Mouse (Mus musculus): ENCODE data around the gene Ccdc171. TPM values are rescaled to one million over a fixed set of nuclear protein-coding genes. Genes with fewer than 3 reads are reported as not detected.
A peak's percentile ranks its signal among the peaks of the same experiment; 100 is the strongest.

Gene Ccdc171
- total RNA-seq, 2 experiments from 2014 or later, result 1.7 to 2.4 TPM

- intact Hi-C loops (cut with DNase I), result no loop called here
- no peak for DNase-seq (ENCODE audit: low spot score in 2 of 2)
These were observed 214.0 kb downstream of the Ccdc171 start for GRCm38 (mm10) chr4:83739137-83739890.

GRCm38 (mm10) chr4:83739891-83740277, 214.5 kb downstream of the Ccdc171 start:
- DNase-seq (ENCODE audit: low spot score in 2 of 2), result no peak
- intact Hi-C loops (cut with DNase I), result no loop called here

GRCm38 (mm10) chr4:83742806-83743460, 217.6 kb downstream of the Ccdc171 start:
- DNase-seq (ENCODE audit: low spot score in 2 of 2), result no peak
- intact Hi-C loops (cut with DNase I), result no loop called here

GRCm38 (mm10) chr4:83775136-83775535, 249.8 kb downstream of the Ccdc171 start:
- intact Hi-C loops (cut with DNase I), result no loop called here
- DNase-seq (ENCODE audit: low spot score in 2 of 2), result no peak

GRCm38 (mm10) chr4:83780044-83780443, 254.7 kb downstream of the Ccdc171 start:
- intact Hi-C loops (cut with DNase I), result no loop called here
- no peak for DNase-seq (ENCODE audit: low spot score in 2 of 2)

GRCm38 (mm10) chr4:83785115-83785514, 259.8 kb downstream of the Ccdc171 start:
- intact Hi-C loops (cut with DNase I), result no loop called here
- DNase-seq (ENCODE audit: low spot score in 2 of 2), result no peak

- DNase-seq (ENCODE audit: low spot score in 2 of 2), result no peak
- intact Hi-C loops (cut with DNase I), result no loop called here
These were observed 266.5 kb downstream of the Ccdc171 start for GRCm38 (mm10) chr4:83791811-83792210.

- DNase-seq (ENCODE audit: low spot score in 2 of 2), result peak; percentile 74 to 77
- intact Hi-C loops (cut with DNase I), result no loop called here
These were observed 269.1 kb downstream of the Ccdc171 start for GRCm38 (mm10) chr4:83794315-83794922.

- intact Hi-C loops (cut with DNase I), result no loop called here
- DNase-seq (ENCODE audit: low spot score in 2 of 2), result no peak
These were observed 269.6 kb downstream of the Ccdc171 start for GRCm38 (mm10) chr4:83794930-83795459.

GRCm38 (mm10) chr4:83797976-83798375, 272.6 kb downstream of the Ccdc171 start:
- intact Hi-C loops (cut with DNase I), result no loop called here
- DNase-seq (ENCODE audit: low spot score in 2 of 2), result no peak

- intact Hi-C loops (cut with DNase I), result no loop called here
- no peak for DNase-seq (ENCODE audit: low spot score in 2 of 2)
These were observed 273.5 kb downstream of the Ccdc171 start for GRCm38 (mm10) chr4:83798674-83799430.

GRCm38 (mm10) chr4:83800402-83800801, 275.1 kb downstream of the Ccdc171 start:
- intact Hi-C loops (cut with DNase I), result no loop called here

GRCm38 (mm10) chr4:83816925-83817324, 291.6 kb downstream of the Ccdc171 start:
- intact Hi-C loops (cut with DNase I), result no loop called here
- no peak for DNase-seq (ENCODE audit: low spot score in 2 of 2)

More at GRCm38 (mm10) chr4:83800402-83800801, 275.1 kb downstream of the Ccdc171 start:
- no peak for DNase-seq (ENCODE audit: low spot score in 2 of 2)

- intact Hi-C loops (cut with DNase I), result no loop called here
- DNase-seq (ENCODE audit: low spot score in 2 of 2), result peak in 1 of 2 experiments; percentile 6
These were observed 304.5 kb downstream of the Ccdc171 start for GRCm38 (mm10) chr4:83829718-83830459.

GRCm38 (mm10) chr4:83830891-83831880, 305.8 kb downstream of the Ccdc171 start:
- intact Hi-C loops (cut with DNase I), result no loop called here
- peak in 1 of 2 experiments; percentile 14 for DNase-seq (ENCODE audit: low spot score in 2 of 2)

- intact Hi-C loops (cut with DNase I), result no loop called here
- DNase-seq (ENCODE audit: low spot score in 2 of 2), result no peak
These were observed 313.7 kb downstream of the Ccdc171 start for GRCm38 (mm10) chr4:83839077-83839476.

GRCm38 (mm10) chr4:83846304-83846703, 321.0 kb downstream of the Ccdc171 start:
- DNase-seq (ENCODE audit: low spot score in 2 of 2), result no peak
- intact Hi-C loops (cut with DNase I), result no loop called here

- intact Hi-C loops (cut with DNase I), result no loop called here
These were observed 328.5 kb downstream of the Ccdc171 start for GRCm38 (mm10) chr4:83853885-83854284.

More at GRCm38 (mm10) chr4:83853885-83854284, 328.5 kb downstream of the Ccdc171 start:
- DNase-seq (ENCODE audit: low spot score in 2 of 2), result no peak
